Mouse (Mus musculus): ENCODE results near the gene Oard1.

GRCm38 (mm10) chr17:48366806-48367205 lies 43.0 kb upstream of the Oard1 start:
- TF ChIP-seq RCOR1 (conservative IDR thresholded peaks at IDR 0.05; ENCODE audit: low read depth, low read length) (no peak), SIN3A (IDR thresholded peaks at IDR 0.05; ENCODE audit: low read length) (no peak), EP300 (IDR thresholded peaks at IDR 0.05; ENCODE audit: low read length) (no peak), GABPA (IDR thresholded peaks at IDR 0.05; ENCODE audit: insufficient replicate concordance, low read depth, low read length) (no peak), TBP (conservative IDR thresholded peaks at IDR 0.05; ENCODE audit: low read depth, low read length) (no peak), CTCF (conservative IDR thresholded peaks at IDR 0.05 in 1 of 2, IDR thresholded peaks at IDR 0.05 in 1 of 2; ENCODE audit: low read depth in 2 of 2, low read length in 2 of 2) (no peak), POLR2A (IDR thresholded peaks at IDR 0.05; ENCODE audit: low read depth, low read length) (no peak), ZNF384 (IDR thresholded peaks at IDR 0.05; ENCODE audit: low read depth, low read length) (no peak), RAD21 (IDR thresholded peaks at IDR 0.05; ENCODE audit: low read depth, low read length) (no peak), BHLHE40 (IDR thresholded peaks at IDR 0.05; ENCODE audit: low read depth, low read length) (no peak), MAFK (IDR thresholded peaks at IDR 0.05; ENCODE audit: insufficient replicate concordance, low read length) (no peak), HCFC1 (IDR thresholded peaks at IDR 0.05; ENCODE audit: low read depth, low read length) (no peak), ZC3H11A (IDR thresholded peaks at IDR 0.05; ENCODE audit: low read depth, low read length) (no peak)

Measured in CH12.LX (cell line).